Mouse (Mus musculus): Measurements from ENCODE around the gene Mtx2. TPM values are rescaled to one million over a fixed set of nuclear protein-coding genes. Genes with fewer than 3 reads are reported as not detected.

The Mtx2 gene
- polyA plus RNA-seq, 1 experiment from 2014 or later, result 103 TPM

DNA sequence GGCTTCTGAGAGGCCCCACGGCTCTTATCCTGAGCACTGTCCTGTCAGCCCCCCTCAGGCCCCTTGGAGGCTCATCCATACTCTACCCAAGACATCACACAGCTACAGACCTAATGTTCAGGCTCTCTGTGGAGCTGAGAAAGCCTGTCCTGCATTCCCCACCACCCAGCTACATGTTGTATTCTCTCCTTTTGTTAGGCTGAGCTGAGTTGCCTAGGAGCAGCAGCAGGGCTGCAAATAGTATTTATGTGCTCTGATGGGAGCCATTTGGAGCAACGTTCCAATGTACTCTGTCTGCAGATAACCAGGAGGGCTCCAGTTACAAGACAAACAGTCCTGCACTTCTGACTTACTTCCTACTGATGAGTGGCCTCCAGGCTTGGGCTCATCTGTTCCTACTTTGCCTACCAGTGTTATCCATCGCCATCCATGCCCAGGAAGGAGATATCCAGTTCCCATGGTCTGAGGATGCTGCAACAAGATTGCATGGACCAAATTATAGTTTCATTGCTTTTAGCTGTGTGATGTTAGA lies 76.2 kb downstream of the Mtx2 start:
- no peak overlapping the region for H3K4me3 ChIP-seq (ENCODE audit: low read length)
- H3K4me2 ChIP-seq (ENCODE audit: low read depth, low read length), result no peak overlapping the region
- no peak for ATAC-seq
- no peaks in the 10 kb centered on the region for H3K27me3 ChIP-seq (replicated peaks; ENCODE audit: control insufficient read depth, insufficient read depth, low read length)
- WGBS, result 48% methylated on average over 3 of the region's 3 CpGs
- H3K4me1 ChIP-seq (ENCODE audit: control insufficient read depth, insufficient read depth, low read length), result no peaks in the 10 kb centered on the region; the same call in none of the 2 replicates
- no peaks in the 10 kb centered on the region for H3K9me3 ChIP-seq (ENCODE audit: control insufficient read depth, low read length)
- no peak overlapping the region for H3K9ac ChIP-seq (ENCODE audit: low read depth, low read length)
- no peaks in the 10 kb centered on the region for H3K36me3 ChIP-seq (ENCODE audit: control insufficient read depth, insufficient read depth, low read length)
- H3K27ac ChIP-seq (ENCODE audit: low read length), result no peak overlapping the region

DNA sequence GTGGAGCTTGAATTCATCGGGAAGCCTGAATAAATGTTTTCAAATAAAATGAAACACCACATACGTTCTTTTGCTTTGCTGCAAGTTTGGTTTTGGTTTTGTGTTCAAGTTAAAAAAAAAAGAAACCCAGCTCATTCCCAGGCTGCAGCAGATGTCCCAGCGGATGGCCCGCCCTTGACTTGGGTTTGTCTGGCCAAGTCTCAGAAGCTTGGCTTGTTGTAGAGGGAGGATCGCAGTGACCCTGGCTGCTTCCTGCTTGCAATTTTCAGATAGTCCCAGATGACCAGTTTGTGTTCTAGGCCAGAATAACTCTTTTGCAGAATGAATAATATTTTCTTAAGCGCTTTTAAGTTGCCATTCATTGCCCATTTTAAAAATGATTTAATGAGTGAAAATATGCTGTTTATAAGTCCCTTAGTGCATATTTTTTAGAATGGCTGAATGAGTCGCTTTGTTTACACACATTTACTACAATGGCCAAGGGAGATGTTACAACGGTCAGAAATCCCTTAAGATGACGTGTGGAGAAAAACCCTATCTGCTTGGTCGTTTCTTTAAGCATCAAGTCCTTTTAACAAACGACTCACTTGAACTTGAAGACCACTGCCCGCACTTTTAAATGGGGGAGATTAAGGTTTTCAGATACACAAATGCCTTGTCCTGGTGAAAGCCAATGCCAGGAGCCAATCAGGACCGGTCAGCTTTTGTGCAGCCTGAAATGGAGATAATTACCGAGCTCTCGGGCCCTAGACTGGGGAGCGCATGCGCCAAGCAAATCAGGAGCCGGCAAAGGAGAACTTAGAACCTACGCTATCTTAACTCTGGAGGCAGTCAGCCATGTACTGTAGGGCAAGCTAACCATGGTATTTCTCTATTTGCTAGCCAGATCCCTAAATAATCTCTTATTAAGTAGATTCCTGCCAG lies 82.0 kb downstream of the Mtx2 start:
- H3K9me3 ChIP-seq (ENCODE audit: control insufficient read depth, low read length), result no peaks in the 10 kb centered on the region
- no peak overlapping the region for H3K27ac ChIP-seq (ENCODE audit: low read length)
- H3K9ac ChIP-seq (ENCODE audit: low read depth, low read length), result no peak overlapping the region
- H3K36me3 ChIP-seq (ENCODE audit: control insufficient read depth, insufficient read depth, low read length), result no peaks in the 10 kb centered on the region
- WGBS, result 66% methylated on average over 19 of the region's 19 CpGs
- no peak overlapping the region for H3K4me2 ChIP-seq (ENCODE audit: low read depth, low read length)
- 0 out of 2 replicates have a peak, but pooled peaks have one; percentile 40 for ATAC-seq
- H3K4me1 ChIP-seq (ENCODE audit: control insufficient read depth, insufficient read depth, low read length), result no peaks in the 10 kb centered on the region
- no peak overlapping the region; the same call in 1 of the 2 replicates for H3K4me3 ChIP-seq (ENCODE audit: low read length)
- H3K27me3 ChIP-seq (replicated peaks; ENCODE audit: control insufficient read depth, insufficient read depth, low read length), result no peaks in the 10 kb centered on the region

DNA sequence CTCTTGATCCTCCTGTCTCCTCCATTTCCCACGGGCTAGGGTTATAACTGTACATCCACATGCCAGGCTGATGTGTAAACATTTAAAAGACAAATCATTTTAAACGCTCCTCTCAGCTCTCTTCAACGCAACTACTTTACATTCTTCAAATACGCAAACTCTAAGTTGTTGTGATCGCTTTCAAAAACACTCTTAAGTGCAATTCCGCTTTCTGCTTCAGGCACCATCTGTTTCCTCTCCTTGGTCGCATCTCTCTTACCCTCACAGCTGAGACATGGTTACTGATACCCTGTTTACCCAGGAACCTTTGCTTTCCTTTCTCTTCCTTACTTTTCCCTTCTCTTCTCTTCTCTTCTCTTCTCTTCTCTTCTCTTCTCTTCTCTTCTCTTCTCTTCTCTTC lies 86.4 kb downstream of the Mtx2 start:
- Histone ChIP-seq H3K36me3 (ENCODE audit: control insufficient read depth, insufficient read depth, low read length) (no peaks in the 10 kb centered on the region), H3K4me3 (ENCODE audit: low read length) (no peak overlapping the region), H3K9me3 (ENCODE audit: control insufficient read depth, low read length) (no peaks in the 10 kb centered on the region), H3K27ac (ENCODE audit: low read length) (no peak overlapping the region), H3K27me3 (replicated peaks; ENCODE audit: control insufficient read depth, insufficient read depth, low read length) (no peaks in the 10 kb centered on the region), H3K4me2 (ENCODE audit: low read depth, low read length) (no peak overlapping the region), H3K9ac (ENCODE audit: low read depth, low read length) (no peak overlapping the region), H3K4me1 (ENCODE audit: control insufficient read depth, insufficient read depth, low read length) (no peaks in the 10 kb centered on the region)
- 44% methylated on average over 7 of the region's 7 CpGs for WGBS
- ATAC-seq, result no peak

DNA sequence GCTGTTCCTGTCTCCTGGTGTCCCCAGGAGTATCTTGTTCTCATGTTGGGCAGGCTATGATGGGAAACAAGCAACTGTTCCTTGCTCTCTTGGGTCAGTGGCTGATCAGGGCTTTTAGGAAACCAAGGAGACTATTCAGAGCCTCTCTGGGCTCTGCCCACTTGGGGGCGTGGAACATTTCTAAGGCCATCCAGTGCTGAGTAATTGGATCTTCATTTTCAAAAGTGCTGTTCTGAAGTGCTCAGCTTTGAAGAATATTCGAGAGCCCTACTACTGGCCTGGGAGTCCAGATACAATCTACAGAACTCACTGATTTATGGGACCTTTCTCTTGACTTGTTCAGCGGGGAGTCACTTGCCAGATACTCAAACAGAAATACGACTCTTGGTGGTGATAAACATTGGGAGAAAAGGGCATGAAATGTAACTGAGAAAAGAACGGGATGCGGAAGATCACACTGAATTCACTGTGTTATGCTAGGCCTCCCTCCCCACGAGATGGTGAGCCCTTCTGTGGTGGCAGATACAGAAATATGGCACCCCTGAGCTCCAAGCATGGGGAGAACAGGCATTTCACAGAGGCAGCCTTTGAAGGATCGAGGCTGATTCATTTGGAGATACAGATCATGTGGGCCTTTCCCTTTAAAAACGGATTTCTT lies 92.4 kb downstream of the Mtx2 start:
- 42% methylated on average over 9 of the region's 9 CpGs for WGBS
- Histone ChIP-seq H3K36me3 (ENCODE audit: control insufficient read depth, insufficient read depth, low read length) (no peaks in the 10 kb centered on the region), H3K27me3 (replicated peaks; ENCODE audit: control insufficient read depth, insufficient read depth, low read length) (no peaks in the 10 kb centered on the region; the same call in 1 of the 2 replicates), H3K27ac (ENCODE audit: low read length) (no peak overlapping the region), H3K4me2 (ENCODE audit: low read depth, low read length) (no peak overlapping the region), H3K9ac (ENCODE audit: low read depth, low read length) (no peak overlapping the region), H3K9me3 (ENCODE audit: control insufficient read depth, low read length) (no peaks in the 10 kb centered on the region), H3K4me1 (ENCODE audit: control insufficient read depth, insufficient read depth, low read length) (no peaks in the 10 kb centered on the region), H3K4me3 (ENCODE audit: low read length) (no peak overlapping the region)
- no peak for ATAC-seq

DNA sequence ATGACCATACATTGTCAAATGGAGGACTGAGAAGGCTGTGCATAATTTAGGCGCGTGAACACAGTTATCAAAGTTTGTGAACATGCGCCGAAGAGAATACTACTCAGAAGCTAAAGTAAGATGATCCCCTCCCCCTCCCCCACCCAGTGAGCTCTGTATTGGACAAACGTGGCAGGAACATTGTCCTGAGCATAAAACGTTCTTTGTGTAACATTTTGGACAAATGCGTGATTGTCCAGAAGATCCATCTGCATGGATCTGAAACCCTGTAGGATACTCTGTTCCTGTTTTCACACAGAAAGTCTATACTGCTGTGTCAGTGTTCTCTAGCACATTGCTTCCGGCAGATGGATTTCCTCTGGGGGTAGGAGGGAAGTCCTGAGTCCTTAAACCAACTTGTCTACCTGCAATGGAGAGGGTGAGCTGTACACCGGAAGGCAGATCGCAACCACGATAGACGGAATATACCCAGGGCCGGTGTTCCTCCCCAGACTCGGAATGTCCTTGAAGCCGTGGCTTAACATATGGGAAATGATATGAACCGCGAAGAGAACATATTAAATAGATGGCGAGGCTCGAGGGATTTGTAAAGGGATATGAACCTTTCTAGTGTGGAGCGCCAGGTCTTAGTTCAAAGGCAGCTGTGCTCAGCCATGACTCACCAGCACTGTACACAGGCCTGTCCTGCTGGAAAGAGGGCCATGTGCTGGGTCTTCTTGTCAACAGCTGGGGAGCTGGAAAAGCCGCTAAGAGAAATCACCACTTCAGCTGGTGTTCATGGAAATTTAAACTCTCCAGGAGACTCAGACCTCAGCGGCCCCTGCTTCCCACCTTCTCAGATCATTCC lies 100.6 kb downstream of the Mtx2 start:
- Histone ChIP-seq H3K36me3 (ENCODE audit: control insufficient read depth, insufficient read depth, low read length) (no peaks in the 10 kb centered on the region), H3K4me2 (ENCODE audit: low read depth, low read length) (no peak overlapping the region), H3K9me3 (ENCODE audit: control insufficient read depth, low read length) (no peaks in the 10 kb centered on the region), H3K27me3 (replicated peaks; ENCODE audit: control insufficient read depth, insufficient read depth, low read length) (no peaks in the 10 kb centered on the region), H3K4me3 (ENCODE audit: low read length) (no peak overlapping the region), H3K4me1 (ENCODE audit: control insufficient read depth, insufficient read depth, low read length) (no peaks in the 10 kb centered on the region), H3K27ac (ENCODE audit: low read length) (no peak overlapping the region), H3K9ac (ENCODE audit: low read depth, low read length) (no peak overlapping the region)
- WGBS, result 78% methylated on average over 22 of the region's 22 CpGs
- ATAC-seq, result no peak

Other genes starting within 250 kb of the Mtx2 start
- gene Lnpk, start 246.4 kb upstream of the Mtx2 start, polyA plus RNA-seq (2015; fragmentation: Nextera tagmentation; extraction: Ambion mirVana), result 17.9 and 18.4 TPM in 2 replicates
- 0.05 TPM in 1 of 2 replicates, not detected in the other for gene Evx2, start 166.2 kb upstream of the Mtx2 start, polyA plus RNA-seq (2015; fragmentation: Nextera tagmentation; extraction: Ambion mirVana)
- gene Hoxd13, start 157.5 kb upstream of the Mtx2 start, polyA plus RNA-seq (2015; fragmentation: Nextera tagmentation; extraction: Ambion mirVana), result 0.18 and 0.32 TPM in 2 replicates
- 0.32 and 0.60 TPM in 2 replicates for gene Hoxd12, start 150.8 kb upstream of the Mtx2 start, polyA plus RNA-seq (2015; fragmentation: Nextera tagmentation; extraction: Ambion mirVana)
- gene Hoxd11, start 146.2 kb upstream of the Mtx2 start, polyA plus RNA-seq (2015; fragmentation: Nextera tagmentation; extraction: Ambion mirVana), result 0.69 and 1.1 TPM in 2 replicates
- gene Hoxd10, start 133.9 kb upstream of the Mtx2 start, polyA plus RNA-seq (2015; fragmentation: Nextera tagmentation; extraction: Ambion mirVana), result 3.7 and 4.4 TPM in 2 replicates
- 1.8 and 2.5 TPM in 2 replicates for gene Hoxd9, start 128.1 kb upstream of the Mtx2 start, polyA plus RNA-seq (2015; fragmentation: Nextera tagmentation; extraction: Ambion mirVana)
- gene Hoxd8, start 121.2 kb upstream of the Mtx2 start, polyA plus RNA-seq (2015; fragmentation: Nextera tagmentation; extraction: Ambion mirVana), result 3.1 TPM in 2 replicates
- 13.4 and 15.1 TPM in 2 replicates for gene Hoxd3, start 113.9 kb upstream of the Mtx2 start, polyA plus RNA-seq (2015; fragmentation: Nextera tagmentation; extraction: Ambion mirVana)
- 0.91 and 0.95 TPM in 2 replicates for gene Hoxd4, start 113.9 kb upstream of the Mtx2 start, polyA plus RNA-seq (2015; fragmentation: Nextera tagmentation; extraction: Ambion mirVana)
- 0.24 TPM in 1 of 2 replicates, not detected in the other for gene Gm28230, start 99.1 kb upstream of the Mtx2 start, polyA plus RNA-seq (2015; fragmentation: Nextera tagmentation; extraction: Ambion mirVana)
- 0.10 and 0.11 TPM in 2 replicates for gene Hoxd1, start 62.8 kb upstream of the Mtx2 start, polyA plus RNA-seq (2015; fragmentation: Nextera tagmentation; extraction: Ambion mirVana)

All from intestine, embryonic 16.5 days (tissue).